Mouse (Mus musculus) bone marrow, adult 2 months (tissue): Measurements from ENCODE around the gene Tubb3. TPM values are rescaled to one million over a fixed set of nuclear protein-coding genes. Genes with fewer than 3 reads are reported as not detected.
A peak's percentile ranks its signal among the peaks of the same experiment; 100 is the strongest.
"Not testable (repeated sequence)": the region's sequence is repeated elsewhere in the genome, so short reads cannot be mapped to it uniquely, and the experiment has no call there.

Experiments
- H3K27ac ChIP-seq: fragments of 200-500 bp; 2 replicates; pipeline ENCODE4 v1.5.1; 2012; ENCODE audit warnings: low read depth, mild to moderate bottlenecking, control low read depth, inconsistent platforms, low read length; ENCODE audit not compliant: control insufficient read depth, poor library complexity, insufficient read depth
- H3K4me1 ChIP-seq: fragments of 200-500 bp; 2 replicates; pipeline ENCODE4 v1.6.1; 2011; ENCODE audit warnings: low read length; ENCODE audit not compliant: control insufficient read depth, insufficient read depth
- H3K4me3 ChIP-seq: fragments of 200-500 bp; replicated peaks from 2 replicates; pipeline ENCODE3; 2011; ENCODE audit warnings: mild to moderate bottlenecking, low read depth, low read length, control low read depth; ENCODE audit not compliant: control insufficient read depth
- CTCF ChIP-seq: fragments of 200-500 bp; IDR thresholded peaks from 2 replicates; pipeline ENCODE4 v1.5.1; 2011; ENCODE audit warnings: low read length, control low read depth; ENCODE audit not compliant: control insufficient read depth, insufficient read depth
- POLR2A ChIP-seq: fragments of 200-500 bp; IDR thresholded peaks from 2 replicates; pipeline ENCODE4 v1.6.1; 2011; ENCODE audit warnings: low read depth, mild to moderate bottlenecking, control low read depth, low read length, borderline replicate concordance; ENCODE audit not compliant: control insufficient read depth
- WGBS: fragments of 180-500 bp; shearing (Covaris S2); methylation state at CpG from one replicate; pipeline ENCODE4 v1.1.7; 2018; 5-methylcytosine and 5-hydroxymethylcytosine counted together
- polyA plus RNA-seq: library from polyadenylated mRNA; stranded (reverse); fragments of >200 nt; gene quantifications from 2 replicates; pipeline ENCODE4 v1.2.4, GENCODE M21; 2011; ENCODE audit warnings: low replicate concordance; ENCODE audit not compliant: missing spikeins, insufficient read depth, insufficient read length

Gene Tubb3
- polyA plus RNA-seq, 1 experiment, result 1.4 TPM

DNA sequence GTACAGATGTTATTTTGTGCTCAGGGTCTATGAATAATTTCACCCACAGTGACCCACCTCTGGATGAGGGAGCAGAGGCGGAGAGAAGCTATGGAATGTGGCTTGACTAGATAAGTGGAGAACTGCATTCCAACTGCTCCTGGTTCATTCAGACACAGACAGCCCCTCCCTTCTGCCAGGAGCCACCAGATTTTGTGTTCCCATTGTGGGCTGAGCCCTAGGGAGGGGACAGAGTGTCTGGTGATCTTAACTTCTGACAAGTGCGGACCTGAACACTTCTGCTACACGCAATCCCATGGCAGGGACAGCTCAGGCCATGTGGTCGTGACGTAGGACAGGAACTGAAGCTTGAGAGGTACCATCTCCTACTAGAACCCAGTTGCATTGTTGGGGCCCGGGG lies 35.6 kb downstream of the Tubb3 start:
- H3K27ac ChIP-seq, result no peak overlapping the region
- TF ChIP-seq CTCF (no peak), POLR2A (no peak)
- 78% methylated on average over 6 of the region's 6 CpGs for WGBS
- peaks cover 6% of the 10 kb centered on the region for H3K4me1 ChIP-seq
- H3K4me3 ChIP-seq, result no peak overlapping the region

DNA sequence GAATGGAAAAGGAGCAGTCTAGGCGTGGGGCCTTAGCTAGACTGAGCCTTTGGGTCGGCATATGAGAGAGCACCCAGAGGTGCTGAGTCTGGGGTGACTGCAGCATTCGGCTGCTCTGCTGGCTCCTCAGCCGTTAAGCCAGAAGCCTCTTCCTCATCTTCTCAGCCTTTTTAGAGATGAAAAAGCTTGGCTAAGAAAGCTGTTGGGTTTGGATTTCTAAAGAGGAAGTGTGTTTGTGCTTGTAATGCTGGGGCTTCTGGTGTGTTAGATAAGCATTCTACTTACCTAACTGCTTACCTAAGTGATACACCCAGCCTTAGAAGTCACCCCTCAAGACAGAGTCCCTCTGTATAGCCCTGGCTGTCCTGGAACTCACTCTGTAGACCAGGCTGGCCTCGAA lies 39.6 kb downstream of the Tubb3 start:
- peak overlapping the region; percentile 90 for H3K27ac ChIP-seq
- no peak overlapping the region for H3K4me3 ChIP-seq
- TF ChIP-seq CTCF (no peak), POLR2A (no peak)
- H3K4me1 ChIP-seq, result peaks cover 10% of the 10 kb centered on the region
- WGBS, result 9% methylated on average over 5 of the region's 5 CpGs

DNA sequence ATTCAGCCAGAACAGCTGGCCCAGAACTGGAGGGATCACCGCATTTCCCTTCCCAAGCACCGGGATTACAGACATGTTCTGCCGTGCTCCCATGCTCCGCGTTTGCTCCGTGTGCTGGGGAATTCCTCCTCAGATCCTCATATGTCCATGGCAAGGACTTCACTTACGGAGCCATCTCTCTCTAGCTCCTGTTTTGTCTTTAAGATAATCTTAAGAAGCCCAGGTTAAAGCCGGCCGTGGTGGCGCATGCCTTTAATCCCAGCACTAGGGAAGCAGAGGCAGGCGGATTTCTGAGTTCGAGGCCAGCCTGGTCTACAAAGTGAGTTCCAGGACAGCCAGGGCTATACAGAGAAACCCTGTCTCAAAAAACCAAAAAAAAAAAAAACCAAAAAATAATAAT lies 40.5 kb downstream of the Tubb3 start:
- 72% methylated on average over 12 of the region's 12 CpGs for WGBS

DNA sequence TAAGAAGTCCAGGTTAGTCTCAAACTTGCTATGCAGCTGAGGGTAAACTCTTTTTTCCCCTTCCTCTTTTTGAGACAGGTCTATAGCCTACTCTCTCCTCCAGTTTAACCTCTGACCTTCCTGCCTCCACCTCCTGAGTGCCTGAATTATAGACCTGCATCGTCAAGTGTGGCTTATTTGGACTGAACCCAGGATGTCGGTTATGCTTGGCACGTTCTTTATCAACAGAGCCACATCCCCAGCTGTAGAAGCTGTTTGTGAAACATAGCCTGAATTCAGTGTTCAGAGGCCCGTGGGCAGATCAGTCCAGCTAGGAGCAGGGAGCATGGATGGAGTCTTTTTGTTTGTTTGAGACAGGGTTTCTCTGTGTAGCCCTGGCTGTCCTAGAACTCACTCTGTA lies 40.9 kb downstream of the Tubb3 start:
- WGBS, result 8% methylated on average over 4 of the region's 4 CpGs
- Histone ChIP-seq H3K4me1 (peaks cover 10% of the 10 kb centered on the region), H3K4me3 (no peak overlapping the region), H3K27ac (no peak overlapping the region)
- TF ChIP-seq CTCF (no peak), POLR2A (no peak)

More for the DNA sequence above, 40.5 kb downstream of the Tubb3 start:
- H3K27ac ChIP-seq, result peak overlapping the region; percentile 27; the same call in 1 of the 2 replicates
- not testable (repeated sequence) for H3K4me3 ChIP-seq
- H3K4me1 ChIP-seq, result peaks cover 10% of the 10 kb centered on the region

DNA sequence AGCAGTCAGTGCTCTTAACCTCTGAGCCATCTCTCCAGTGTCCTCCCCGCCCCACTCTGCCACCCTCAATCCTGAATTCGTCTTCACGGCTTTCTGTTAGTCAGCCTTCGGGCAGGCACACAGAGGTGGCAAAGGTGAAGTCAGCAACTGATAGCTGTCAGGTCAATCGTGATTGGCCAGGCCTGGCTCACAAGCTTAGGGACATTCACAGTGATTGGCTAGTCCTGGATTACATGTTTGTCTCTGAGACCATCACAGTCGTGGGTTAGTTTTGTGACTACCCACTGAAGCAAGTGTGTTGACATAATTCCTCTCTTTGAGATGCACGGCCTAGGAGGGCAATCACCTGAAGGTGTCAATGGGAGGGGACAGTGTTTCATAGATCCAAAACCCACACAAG lies 42.1 kb downstream of the Tubb3 start:
- Histone ChIP-seq H3K4me3 (no peak overlapping the region), H3K27ac (no peak overlapping the region), H3K4me1 (peaks cover 9% of the 10 kb centered on the region)
- 63% methylated on average over 7 of the region's 7 CpGs for WGBS
- TF ChIP-seq CTCF (no peak), POLR2A (no peak)

DNA sequence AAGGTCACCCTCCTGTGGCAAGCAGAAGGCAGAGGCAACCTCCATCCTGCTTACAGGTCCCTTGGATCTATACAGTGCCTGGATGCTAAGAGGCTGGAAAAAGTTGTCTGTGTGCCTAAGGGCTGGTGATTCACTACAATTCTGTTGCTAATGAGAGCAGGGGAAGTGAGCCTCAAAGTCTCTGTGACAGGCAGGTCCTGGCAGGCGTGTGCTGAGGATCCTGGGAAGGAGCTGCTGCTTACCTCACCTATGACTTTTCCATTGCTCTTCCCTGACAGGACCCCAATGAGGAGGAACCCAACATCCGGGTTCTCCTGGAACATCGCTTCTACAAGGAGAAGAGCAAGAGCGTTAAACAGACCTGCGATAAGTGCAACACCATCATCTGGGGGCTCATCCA lies 42.7 kb downstream of the Tubb3 start:
- 85% methylated on average over 5 of the region's 5 CpGs for WGBS
- TF ChIP-seq CTCF (no peak), POLR2A (no peak)
- H3K4me1 ChIP-seq, result peaks cover 9% of the 10 kb centered on the region
- no peak overlapping the region for H3K4me3 ChIP-seq
- H3K27ac ChIP-seq, result peak overlapping the region; percentile 0; the same call in 1 of the 2 replicates

DNA sequence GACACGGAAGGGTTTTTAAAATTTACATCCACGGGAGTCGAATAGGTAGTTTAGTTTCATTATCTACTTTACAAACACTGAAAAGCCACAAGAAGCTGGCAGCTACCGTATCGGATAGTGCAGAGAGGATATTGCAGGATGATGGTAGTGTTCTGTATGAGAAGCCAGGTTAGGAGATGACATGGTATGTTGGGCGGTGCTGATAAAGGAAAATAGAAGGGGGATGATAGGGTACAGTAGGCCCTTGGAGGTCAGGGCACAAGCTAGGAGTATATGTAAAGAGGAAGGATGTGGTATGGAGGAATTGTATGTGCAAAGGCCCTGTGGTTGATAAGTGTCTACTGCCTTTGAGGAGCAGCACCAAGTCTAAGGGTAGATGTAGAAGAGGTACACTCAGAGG lies 43.3 kb downstream of the Tubb3 start:
- 48% methylated on average over 6 of the region's 6 CpGs for WGBS
- peaks cover 9% of the 10 kb centered on the region for H3K4me1 ChIP-seq
- TF ChIP-seq POLR2A, result no peak
- TF ChIP-seq CTCF, result no peak
- no peak overlapping the region for H3K4me3 ChIP-seq
- no peak overlapping the region for H3K27ac ChIP-seq

DNA sequence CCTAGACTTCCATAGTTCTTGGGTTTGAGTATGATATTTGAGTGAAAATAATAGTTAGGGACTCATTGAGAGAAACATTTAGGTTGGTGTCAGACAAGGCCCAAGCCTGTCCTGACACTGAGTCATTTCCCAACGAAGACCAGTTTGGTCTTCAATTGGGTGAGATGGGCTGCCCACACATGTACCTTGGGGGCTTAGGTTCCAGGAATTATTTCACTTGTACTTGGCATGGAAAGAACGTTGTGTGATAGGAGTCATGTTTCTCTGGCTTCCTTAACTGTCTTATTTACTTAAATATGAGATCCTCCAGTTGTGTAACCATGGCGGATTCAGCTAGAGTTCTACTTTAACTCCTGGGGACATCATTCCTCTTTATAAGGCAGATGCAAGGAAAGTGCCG lies 52.4 kb downstream of the Tubb3 start:
- WGBS, result 87% methylated on average over 4 of the region's 4 CpGs
- no peak overlapping the region for H3K27ac ChIP-seq
- H3K4me1 ChIP-seq, result no peaks in the 10 kb centered on the region
- TF ChIP-seq CTCF (no peak), POLR2A (no peak)
- no peak overlapping the region for H3K4me3 ChIP-seq

DNA sequence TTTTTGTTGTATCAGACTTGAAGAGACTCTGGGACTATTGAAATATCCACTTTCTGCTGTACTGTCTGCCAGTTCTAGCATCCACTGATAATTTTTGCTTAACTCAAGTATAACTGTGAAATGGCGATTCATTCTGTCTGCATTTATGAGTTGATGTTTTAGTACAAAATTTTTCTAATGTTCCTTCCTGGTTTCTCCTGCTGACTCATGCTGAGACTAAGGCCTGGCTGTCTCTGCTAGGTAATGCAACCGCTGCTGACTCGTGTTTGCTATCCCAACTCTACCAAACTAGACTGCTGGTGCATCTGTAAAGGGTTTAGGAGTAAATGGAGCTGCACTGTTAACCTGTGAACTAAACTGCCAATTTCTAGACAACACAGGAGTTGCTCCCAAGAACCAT lies 56.3 kb downstream of the Tubb3 start:
- WGBS, result 17% methylated on average over 3 of the region's 3 CpGs
- TF ChIP-seq POLR2A, result no peak
- TF ChIP-seq CTCF, result no peak
- H3K27ac ChIP-seq, result no peak overlapping the region
- no peak overlapping the region for H3K4me3 ChIP-seq
- H3K4me1 ChIP-seq, result no peaks in the 10 kb centered on the region

Other genes starting within 250 kb of the Tubb3 start
- gene Dpep1, start 225.2 kb upstream of the Tubb3 start, polyA plus RNA-seq, result 9.7 and 14.2 TPM in 2 replicates
- gene Chmp1a, start 198.7 kb upstream of the Tubb3 start, polyA plus RNA-seq, result 62.6 and 88.7 TPM in 2 replicates
- gene Spata33, start 198.6 kb upstream of the Tubb3 start, polyA plus RNA-seq, result 0.62 TPM in 1 of 2 replicates, not detected in the other
- 32.1 and 71.7 TPM in 2 replicates for gene Cdk10, start 186.6 kb upstream of the Tubb3 start, polyA plus RNA-seq
- gene Spata2l, start 175.2 kb upstream of the Tubb3 start, polyA plus RNA-seq, result 2.8 TPM in 1 of 2 replicates, not detected in the other
- 10.9 and 29.2 TPM in 2 replicates for gene Zfp276, start 157.2 kb upstream of the Tubb3 start, polyA plus RNA-seq
- 12.4 and 30.1 TPM in 2 replicates for gene Vps9d1, start 157.1 kb upstream of the Tubb3 start, polyA plus RNA-seq
- 45.3 and 60.2 TPM in 2 replicates for gene Fanca, start 92.8 kb upstream of the Tubb3 start, polyA plus RNA-seq
- 1.5 TPM in 2 replicates for gene Spire2, start 78.7 kb upstream of the Tubb3 start, polyA plus RNA-seq
- 171 and 310 TPM in 2 replicates for gene Tcf25, start 37.7 kb upstream of the Tubb3 start, polyA plus RNA-seq
- 0.36 and 0.70 TPM in 2 replicates for gene Mc1r, start 4.3 kb upstream of the Tubb3 start, polyA plus RNA-seq
- gene Def8, start 12.1 kb downstream of the Tubb3 start, polyA plus RNA-seq, result 10.3 and 16.7 TPM in 2 replicates
- 12.3 and 22.8 TPM in 2 replicates for gene Afg3l1, start 66.5 kb downstream of the Tubb3 start, polyA plus RNA-seq
- gene Dbndd1, start 104.0 kb downstream of the Tubb3 start, polyA plus RNA-seq, result not detected in 2 replicates
- 3.4 and 6.3 TPM in 2 replicates for gene Gas8, start 107.4 kb downstream of the Tubb3 start, polyA plus RNA-seq
- gene Rhou, start 242.5 kb downstream of the Tubb3 start, polyA plus RNA-seq, result 5.3 and 17.9 TPM in 2 replicates